9 mouse cellular contexts compared by ENCODE assay signal in the genomic region with DNA sequence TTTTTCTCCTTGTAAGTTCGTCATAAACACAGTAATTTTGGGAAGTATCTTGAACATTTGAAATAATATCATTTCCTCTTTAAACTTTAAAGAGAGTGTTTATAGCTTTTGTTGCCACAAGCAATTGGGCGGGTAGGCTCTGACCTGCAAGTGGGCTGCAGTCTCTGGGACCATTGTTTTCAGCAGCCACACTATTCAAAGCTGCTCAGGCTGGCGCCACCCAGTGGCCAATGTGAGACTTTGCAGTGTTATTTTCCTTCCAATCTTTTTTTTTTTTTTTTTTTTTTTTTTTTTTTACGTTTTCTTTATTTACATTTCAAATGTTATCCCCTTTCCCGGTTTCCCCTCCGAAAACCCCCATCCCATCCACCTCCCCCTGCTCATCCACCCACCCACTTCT. TPM values are rescaled to one million over a fixed set of nuclear protein-coding genes. Genes with fewer than 3 reads are reported as not detected.
A peak's percentile ranks its signal among the peaks of the same experiment; 100 is the strongest.
DNase-seq lines count a peak whose midpoint lies in the region; ATAC-seq and TF ChIP-seq lines count a peak whose summit lies in the region.
"Had no signal": no experiment of that assay in that cellular context is flagged by ENCODE, and none has a peak within 500 bp of the region (broad histone marks: within the 10 kb centered on the region; RNA-seq: fewer than 3 reads in every experiment).

No protein-coding gene starts in this region.

- H3K4me1 ChIP-seq in intestine, postnatal 0 days (replicated peaks; ENCODE audit: control insufficient read depth, insufficient read depth, low read length) = no peaks in the 10 kb centered on the region
- H3K4me1 ChIP-seq in intestine, embryonic 15.5 days (replicated peaks) = no peaks in the 10 kb centered on the region
- no peaks in the 10 kb centered on the region for H3K4me1 ChIP-seq in embryonic facial prominence, embryonic 14.5 days (ENCODE audit: control insufficient read depth, insufficient read depth, low read length)
- H3K4me1 ChIP-seq: heart, embryonic 15.5 days had no signal

- H3K9me3 ChIP-seq in intestine, postnatal 0 days (ENCODE audit: control insufficient read depth) = no peaks in the 10 kb centered on the region
- H3K9me3 ChIP-seq in intestine, embryonic 15.5 days = no peaks in the 10 kb centered on the region
- no peaks in the 10 kb centered on the region for H3K9me3 ChIP-seq in embryonic facial prominence, embryonic 14.5 days (ENCODE audit: control insufficient read depth, low read length)
- H3K9me3 ChIP-seq: heart, embryonic 15.5 days had no signal

- no peak overlapping the region for H3K4me2 ChIP-seq in intestine, postnatal 0 days (replicated peaks; ENCODE audit: low read depth)
- H3K4me2 ChIP-seq in intestine, embryonic 15.5 days (replicated peaks) = no peak overlapping the region
- H3K4me2 ChIP-seq in embryonic facial prominence, embryonic 14.5 days (ENCODE audit: low read depth, low read length) = no peak overlapping the region
- H3K4me2 ChIP-seq: heart, embryonic 15.5 days had no signal

- H3K9ac ChIP-seq in intestine, postnatal 0 days (ENCODE audit: low read depth, low read length) = no peak overlapping the region
- H3K9ac ChIP-seq in intestine, embryonic 15.5 days = no peak overlapping the region
- H3K9ac ChIP-seq in embryonic facial prominence, embryonic 14.5 days (ENCODE audit: low read depth, low read length) = no peak overlapping the region
- H3K9ac ChIP-seq: heart, embryonic 15.5 days had no signal

- no peak overlapping the region for H3K27ac ChIP-seq in intestine, postnatal 0 days (ENCODE audit: low read depth, low read length)
- H3K27ac ChIP-seq in intestine, embryonic 15.5 days = no peak overlapping the region
- no peak overlapping the region for H3K27ac ChIP-seq in embryonic facial prominence, embryonic 14.5 days (replicated peaks; ENCODE audit: low read depth, low read length)
- H3K27ac ChIP-seq: heart, embryonic 15.5 days had no signal

- TF ChIP-seq CTCF in intestine, postnatal 0 days (IDR thresholded peaks at IDR 0.05; ENCODE audit: low read depth) = peak; percentile 70

- peak; percentile 23 for DNase-seq in CD4-positive helper T cell, adult 2 months (ENCODE audit: low read depth, low spot score)
- DNase-seq in MN1 (ENCODE audit: low spot score) = peak; percentile 28
- peak; percentile 24 for DNase-seq in embryonic facial prominence, embryonic 14.5 days (ENCODE audit: low spot score)
- DNase-seq in frontal cortex, postnatal 10 days (ENCODE audit: low spot score in 2 of 2) = no peak
- no peak for DNase-seq in urinary bladder, adult 18-20 months (ENCODE audit: low spot score in 2 of 2)

- 22% methylated on average over 5 of the region's 6 CpGs for WGBS in intestine, postnatal 0 days
- 20% methylated on average over 6 of the region's 6 CpGs for WGBS in intestine, embryonic 15.5 days
- WGBS in embryonic facial prominence, embryonic 14.5 days = 24% methylated on average over 6 of the region's 6 CpGs

- H3K36me3 ChIP-seq in intestine, postnatal 0 days (ENCODE audit: control insufficient read depth, insufficient read depth) = no peaks in the 10 kb centered on the region
- H3K36me3 ChIP-seq in intestine, embryonic 15.5 days = no peaks in the 10 kb centered on the region
- no peaks in the 10 kb centered on the region for H3K36me3 ChIP-seq in embryonic facial prominence, embryonic 14.5 days (ENCODE audit: control insufficient read depth, insufficient read depth, low read length)
- H3K36me3 ChIP-seq: heart, embryonic 15.5 days had no signal

- ATAC-seq in intestine, postnatal 0 days = no peak
- no peak for ATAC-seq in intestine, embryonic 15.5 days
- ATAC-seq in embryonic facial prominence, embryonic 14.5 days (ENCODE audit: low read depth) = no peak
- 0 out of 2 replicates have a peak, but pooled peaks have one; percentile 26 for ATAC-seq in neutrophil, adult 5-6 weeks (ENCODE audit: extremely low read depth, insufficient number of reproducible peaks, low FRiP score, poor library complexity, severe bottlenecking)

- no peaks in the 10 kb centered on the region for H3K27me3 ChIP-seq in intestine, postnatal 0 days (replicated peaks; ENCODE audit: control insufficient read depth, insufficient read depth, low read length)
- no peaks in the 10 kb centered on the region for H3K27me3 ChIP-seq in intestine, embryonic 15.5 days (replicated peaks)
- H3K27me3 ChIP-seq in embryonic facial prominence, embryonic 14.5 days (replicated peaks; ENCODE audit: control insufficient read depth, insufficient read depth, low read length) = no peaks in the 10 kb centered on the region
- H3K27me3 ChIP-seq: heart, embryonic 15.5 days had no signal

- no peak overlapping the region for H3K4me3 ChIP-seq in intestine, postnatal 0 days (ENCODE audit: low read depth, low read length)
- no peak overlapping the region for H3K4me3 ChIP-seq in intestine, embryonic 15.5 days (replicated peaks)
- H3K4me3 ChIP-seq in embryonic facial prominence, embryonic 14.5 days (ENCODE audit: low read depth, low read length) = no peak overlapping the region
- H3K4me3 ChIP-seq: heart, embryonic 15.5 days had no signal

RNA-seq across cellular contexts. Expression of a gene that starts 17.8 kb away (rescaled TPM):
- polyA plus RNA-seq in intestine, postnatal 0 days (2015; fragmentation: Nextera tagmentation; extraction: Ambion mirVana) = 28.3 and 32.3 TPM in 2 replicates
- 25.4 and 25.8 TPM in 2 replicates for polyA plus RNA-seq in intestine, embryonic 15.5 days (2015; fragmentation: Nextera tagmentation; extraction: Ambion mirVana)
- polyA plus RNA-seq in embryonic facial prominence, embryonic 14.5 days (2014; fragmentation: Nextera tagmentation; extraction: Ambion mirVana) = 19.6 and 21.7 TPM in 2 replicates
- 24.4 and 29.5 TPM in 2 replicates for total RNA-seq in neutrophil, adult 5-6 weeks (2017)

RNA-seq across cellular contexts. Expression of a gene that starts 49.1 kb away (rescaled TPM):
- polyA plus RNA-seq in intestine, postnatal 0 days (2015; fragmentation: Nextera tagmentation; extraction: Ambion mirVana) = 3.6 TPM in 2 replicates
- 7.3 and 7.5 TPM in 2 replicates for polyA plus RNA-seq in intestine, embryonic 15.5 days (2015; fragmentation: Nextera tagmentation; extraction: Ambion mirVana)
- 8.9 and 10.6 TPM in 2 replicates for polyA plus RNA-seq in embryonic facial prominence, embryonic 14.5 days (2014; fragmentation: Nextera tagmentation; extraction: Ambion mirVana)
- 3.6 and 5.8 TPM in 2 replicates for total RNA-seq in neutrophil, adult 5-6 weeks (2017)

Comparison
In these comparisons a context has a peak if more than half of its experiments do, and no peak if none do; other contexts are left out.
1. DNase-seq: peak in CD4-positive helper T cell, adult 2 months (single experiment), MN1 (single experiment) and embryonic facial prominence, embryonic 14.5 days (single experiment); none in frontal cortex, postnatal 10 days (0 of 2) and urinary bladder, adult 18-20 months (0 of 2).